Mouse (Mus musculus): ENCODE measurements around the gene Ahrr. TPM values are rescaled to one million over a fixed set of nuclear protein-coding genes. Genes with fewer than 3 reads are reported as not detected.

The Ahrr gene
- under 1 TPM; 0.48 to 0.71 TPM for total RNA-seq (2021)
- long read RNA-seq, experiment 1, result 0 reads
- long read RNA-seq, experiment 2, partial matches to known transcripts, result 2 of 3 reads
- long read RNA-seq, experiment 2, other reads (novel, unspliced or antisense), result 1 of 3 reads

GRCm38 (mm10) chr13:74292167-74292566, at the start of gene Ahrr:
Ahrr (minus strand) TSS chr13:74292331.
- DNase-seq, result peak; percentile 62
- intact Hi-C loops (cut with DNase I), result no loop called here

GRCm38 (mm10) chr13:74341036-74341435, 48.9 kb upstream of the Ahrr start:
- DNase-seq, result peak in 1 of 2 experiments; percentile 54
- intact Hi-C loops (cut with DNase I), result loop anchor here (2.0 to 10.0 kb wide), 2 partner anchors 124 to 194 kb away; no protein-coding TSS in a partner anchor

- intact Hi-C loops (cut with DNase I), result no loop called here
- DNase-seq, result no peak
These were observed 37.2 kb upstream of the Ahrr start for GRCm38 (mm10) chr13:74329321-74329720.

GRCm38 (mm10) chr13:74317170-74317849, 25.2 kb upstream of the Ahrr start, which contains the start of gene Pdcd6:
Pdcd6 (minus strand) TSS chr13:74317580.
- DNase-seq, result peak; percentile 92
- intact Hi-C loops (cut with DNase I), result no loop called here

GRCm38 (mm10) chr13:74316789-74317169, 24.6 kb upstream of the Ahrr start:
- DNase-seq, result no peak
- intact Hi-C loops (cut with DNase I), result no loop called here

GRCm38 (mm10) chr13:74316386-74316785, 24.3 kb upstream of the Ahrr start:
- intact Hi-C loops (cut with DNase I), result no loop called here
- no peak for DNase-seq

- intact Hi-C loops (cut with DNase I), result no loop called here
- no peak for DNase-seq
These were observed 22.5 kb upstream of the Ahrr start for GRCm38 (mm10) chr13:74314616-74315015.

GRCm38 (mm10) chr13:74305780-74306179, 13.6 kb upstream of the Ahrr start:
- intact Hi-C loops (cut with DNase I), result loop anchor here (10.0 kb wide), 2 partner anchors 471 to 581 kb away; no protein-coding TSS in a partner anchor
- no peak for DNase-seq

GRCm38 (mm10) chr13:74305380-74305779, 13.2 kb upstream of the Ahrr start:
- intact Hi-C loops (cut with DNase I), result loop anchor here (10.0 kb wide), 2 partner anchors 471 to 581 kb away; no protein-coding TSS in a partner anchor

GRCm38 (mm10) chr13:74302050-74303037, 10.2 kb upstream of the Ahrr start:
- no peak for DNase-seq
- intact Hi-C loops (cut with DNase I), result loop anchor here (10.0 kb wide), 2 partner anchors 468 to 578 kb away; no protein-coding TSS in a partner anchor

More at GRCm38 (mm10) chr13:74305380-74305779, 13.2 kb upstream of the Ahrr start:
- DNase-seq, result no peak

GRCm38 (mm10) chr13:74301607-74301984, 9.5 kb upstream of the Ahrr start:
- no peak for DNase-seq
- intact Hi-C loops (cut with DNase I), result loop anchor here (1.0 to 10.0 kb wide), 5 partner anchors 109 to 577 kb away; no protein-coding TSS in a partner anchor

- peak; percentile 78 to 82 for DNase-seq
- intact Hi-C loops (cut with DNase I), result loop anchor here (1.0 to 10.0 kb wide), 5 partner anchors 108 to 576 kb away; no protein-coding TSS in a partner anchor
These were observed 8.9 kb upstream of the Ahrr start for GRCm38 (mm10) chr13:74300925-74301606.

- intact Hi-C loops (cut with DNase I), result no loop called here
- no peak for DNase-seq
These were observed 4.2 kb upstream of the Ahrr start for GRCm38 (mm10) chr13:74296376-74296775.

- intact Hi-C loops (cut with DNase I), result no loop called here
- no peak for DNase-seq
These were observed 2.5 kb downstream of the Ahrr start for GRCm38 (mm10) chr13:74289646-74290045.

GRCm38 (mm10) chr13:74282299-74282698, 9.8 kb downstream of the Ahrr start:
- intact Hi-C loops (cut with DNase I), result no loop called here
- DNase-seq, result no peak

GRCm38 (mm10) chr13:74275726-74276125, 16.4 kb downstream of the Ahrr start:
- DNase-seq, result no peak
- intact Hi-C loops (cut with DNase I), result no loop called here

GRCm38 (mm10) chr13:74260231-74260992, 31.7 kb downstream of the Ahrr start:
- intact Hi-C loops (cut with DNase I), result no loop called here
- peak; percentile 36 to 46 for DNase-seq

- intact Hi-C loops (cut with DNase I), result no loop called here
- DNase-seq, result peak; percentile 67 to 72
These were observed 32.5 kb downstream of the Ahrr start for GRCm38 (mm10) chr13:74259460-74260230.
